Mouse (Mus musculus): ENCODE data around the gene Pde4a. TPM values are rescaled to one million over a fixed set of nuclear protein-coding genes. Genes with fewer than 3 reads are reported as not detected.

The Pde4a gene
- total and polyA plus RNA-seq, 3 experiments, result 1.7 to 7.6 (median 4.8) TPM

DNA sequence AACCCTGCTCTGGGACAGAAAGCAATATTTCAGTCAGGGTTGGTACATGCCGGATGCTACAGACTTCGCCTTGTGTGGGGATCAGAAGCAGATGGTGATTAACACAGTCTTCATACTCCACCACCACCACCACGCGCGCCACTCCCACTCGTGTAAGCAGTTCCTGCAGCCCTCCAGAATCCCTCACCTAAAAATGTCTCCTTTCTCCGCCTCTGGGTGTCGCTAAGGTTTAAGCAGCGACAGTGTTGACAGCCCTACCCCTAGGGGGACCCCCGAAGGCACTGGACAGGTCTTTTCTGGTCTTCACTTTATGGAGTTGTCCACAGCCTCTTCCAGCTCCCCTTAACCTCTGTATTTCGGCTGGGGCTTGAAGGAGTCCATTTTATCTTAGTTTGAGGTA lies 12.8 kb upstream of the Pde4a start:
- in situ Hi-C loops (cut with MboI; ENCODE audit: low pct_ligation_motif_present, low pct_unique_long_range_greater_than_20kb, low sequenced_read_pairs) (no loop called here), dilution Hi-C loops (cut with MboI; ENCODE audit: extremely low pct_ligation_motif_present, extremely low pct_unique_long_range_greater_than_20kb, low sequenced_read_pairs) (no loop called here)
- Histone ChIP-seq H3K27ac (ENCODE audit: insufficient read depth, low read depth) (no peak overlapping the region), H3K4me3 (replicated peaks in 1 of 3; ENCODE audit: low read depth in 2 of 3, low read length in 2 of 3, poor library complexity in 1 of 3) (no peak overlapping the region), H3K79me2 (replicated peaks; ENCODE audit: control insufficient read depth, extremely low read depth, insufficient read depth, poor library complexity, severe bottlenecking) (peaks cover 20% of the 10 kb centered on the region), H3K9me3 (replicated peaks; ENCODE audit: low read length) (peaks cover 4% of the 10 kb centered on the region), H3K4me2 (ENCODE audit: insufficient read depth, low read depth, poor library complexity, severe bottlenecking) (no peak overlapping the region), H3K9ac (ENCODE audit: insufficient read depth, low read depth) (no peak overlapping the region), H3K36me3 (replicated peaks in 1 of 2; ENCODE audit: control insufficient read depth in 1 of 2, insufficient read depth in 1 of 2, low read length in 1 of 2) (peaks cover 0 to 6% of the 10 kb centered on the region in 2 experiments), H3K4me1 (ENCODE audit: control insufficient read depth in 1 of 2, insufficient read depth in 2 of 2) (peaks cover 0 to 37% of the 10 kb centered on the region in 2 experiments; a peak in 2 of 4 replicates), H3K27me3 (replicated peaks) (no peaks in the 10 kb centered on the region)
- no peak for DNase-seq (ENCODE audit: extremely low read depth)
- TF ChIP-seq MAZ (IDR thresholded peaks at IDR 0.05; ENCODE audit: low read depth, low read length), result no peak
- TF ChIP-seq MEF2A (IDR thresholded peaks at IDR 0.05; ENCODE audit: borderline replicate concordance, low read depth, low read length), result peak; percentile 36; the same call in 1 of the 2 replicates
- peak; percentile 87 for TF ChIP-seq RAD21 (IDR thresholded peaks at IDR 0.05; ENCODE audit: low read depth, low read length)
- no peak for TF ChIP-seq NRF1 (IDR thresholded peaks at IDR 0.05; ENCODE audit: low read depth, low read length)
- TF ChIP-seq JUND (conservative IDR thresholded peaks at IDR 0.05; ENCODE audit: low read depth, low read length), result no peak
- TF ChIP-seq TCF12 (IDR thresholded peaks at IDR 0.05; ENCODE audit: low read depth, low read length), result peak; percentile 36; the same call in 1 of the 2 replicates
- no peak for TF ChIP-seq BHLHE40 (IDR thresholded peaks at IDR 0.05; ENCODE audit: low read depth, low read length)
- TF ChIP-seq GABPA (IDR thresholded peaks at IDR 0.05; ENCODE audit: insufficient replicate concordance, low read depth, low read length), result no peak
- TF ChIP-seq KAT2A (IDR thresholded peaks at IDR 0.05; ENCODE audit: insufficient replicate concordance, low read length), result no peak
- no peak for TF ChIP-seq ETS1 (conservative IDR thresholded peaks at IDR 0.05; ENCODE audit: low read depth, low read length)
- TF ChIP-seq EP300 (IDR thresholded peaks at IDR 0.05; ENCODE audit: low read length), result no peak
- peak; percentile 18 to 99; a peak in 2 of 4 replicates for TF ChIP-seq CTCF (conservative IDR thresholded peaks at IDR 0.05 in 1 of 2, IDR thresholded peaks at IDR 0.05 in 1 of 2; ENCODE audit: low read depth in 2 of 2, low read length in 2 of 2)
- TF ChIP-seq ELF1 (IDR thresholded peaks at IDR 0.05; ENCODE audit: low read depth, low read length), result 0 out of 2 replicates have a peak, but pooled peaks have one; percentile 11
- no peak for TF ChIP-seq POLR2A (IDR thresholded peaks at IDR 0.05; ENCODE audit: low read depth, low read length)
- TF ChIP-seq CHD2 (IDR thresholded peaks at IDR 0.05; ENCODE audit: low read length), result no peak
- TF ChIP-seq CHD1 (IDR thresholded peaks at IDR 0.05; ENCODE audit: low read depth, low read length), result no peak
- TF ChIP-seq POLR2AphosphoS2 (IDR thresholded peaks at IDR 0.05; ENCODE audit: low read depth, low read length), result no peak
- TF ChIP-seq ZMIZ1 (IDR thresholded peaks at IDR 0.05; ENCODE audit: low read depth, low read length), result no peak
- TF ChIP-seq JUN (IDR thresholded peaks at IDR 0.05; ENCODE audit: insufficient read depth, low read depth, low read length), result no peak
- TF ChIP-seq HCFC1 (IDR thresholded peaks at IDR 0.05; ENCODE audit: low read depth, low read length), result no peak
- TF ChIP-seq MAFK (IDR thresholded peaks at IDR 0.05; ENCODE audit: insufficient replicate concordance, low read length), result no peak
- TF ChIP-seq USF1 (IDR thresholded peaks at IDR 0.05; ENCODE audit: low read depth, low read length), result no peak
- no peak for TF ChIP-seq ZNF384 (IDR thresholded peaks at IDR 0.05; ENCODE audit: low read depth, low read length)
- no peak; the same call in 1 of the 2 replicates for TF ChIP-seq MXI1 (IDR thresholded peaks at IDR 0.05; ENCODE audit: low read depth, low read length)
- TF ChIP-seq UBTF (IDR thresholded peaks at IDR 0.05; ENCODE audit: low read depth, low read length), result no peak
- TF ChIP-seq SMC3 (IDR thresholded peaks at IDR 0.05; ENCODE audit: low read depth, low read length), result peak; percentile 84
- TF ChIP-seq E2F4 (IDR thresholded peaks at IDR 0.05; ENCODE audit: insufficient replicate concordance, low read depth, low read length), result no peak
- no peak for TF ChIP-seq ZKSCAN1 (IDR thresholded peaks at IDR 0.05; ENCODE audit: borderline replicate concordance, low read depth, low read length)
- TF ChIP-seq USF2 (conservative IDR thresholded peaks at IDR 0.05; ENCODE audit: low read depth, low read length), result no peak
- TF ChIP-seq ZC3H11A (IDR thresholded peaks at IDR 0.05; ENCODE audit: low read depth, low read length), result no peak; the same call in 1 of the 2 replicates
- TF ChIP-seq RCOR1 (conservative IDR thresholded peaks at IDR 0.05; ENCODE audit: low read depth, low read length), result no peak
- no peak for TF ChIP-seq MYC (IDR thresholded peaks at IDR 0.05; ENCODE audit: low read depth, low read length)
- TF ChIP-seq NELFE (IDR thresholded peaks at IDR 0.05; ENCODE audit: low read depth, low read length), result peak; percentile 55; the same call in 1 of the 2 replicates
- TF ChIP-seq PAX5 (IDR thresholded peaks at IDR 0.05; ENCODE audit: low read length), result no peak
- no peak for TF ChIP-seq TBP (conservative IDR thresholded peaks at IDR 0.05; ENCODE audit: low read depth, low read length)
- no peak for TF ChIP-seq SIN3A (IDR thresholded peaks at IDR 0.05; ENCODE audit: low read length)
- no peak for TF ChIP-seq IRF4 (IDR thresholded peaks at IDR 0.05; ENCODE audit: low read depth, low read length)
- TF ChIP-seq MAX (IDR thresholded peaks at IDR 0.05; ENCODE audit: low read length), result no peak

Data from CH12.LX (cell line).